Mouse (Mus musculus): ENCODE measurements around the gene Rbmxl1.

The Rbmxl1 gene

GRCm38 (mm10) chr8:78493031-78493430, 15.7 kb downstream of the Rbmxl1 start:
- no peak for DNase-seq (ENCODE audit: low spot score in 2 of 2)

DNA sequence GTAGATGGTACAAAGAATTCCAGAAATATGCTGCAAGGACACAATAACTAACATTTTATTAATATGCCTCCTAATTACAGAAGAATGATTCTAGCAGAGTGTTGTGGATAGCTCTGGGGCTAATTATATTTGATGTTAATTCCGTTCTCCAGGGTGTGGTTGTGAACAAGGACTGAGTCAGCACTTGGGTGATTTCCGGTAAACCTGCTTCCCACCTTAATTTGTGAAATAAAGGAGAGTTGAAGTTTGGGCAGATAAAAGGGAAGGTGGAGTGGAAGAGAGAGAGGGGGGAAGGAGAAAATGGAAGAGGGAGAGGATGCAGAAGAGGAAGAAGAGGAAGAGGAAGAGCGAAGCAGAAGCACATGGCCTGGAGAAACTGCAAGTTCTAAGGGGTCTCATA, 19.0 kb downstream of the Rbmxl1 start:
- no peak for DNase-seq (ENCODE audit: low spot score in 2 of 2)

- no peak for DNase-seq (ENCODE audit: low spot score in 2 of 2)
These were observed 31.5 kb downstream of the Rbmxl1 start for GRCm38 (mm10) chr8:78477051-78477829.

DNA sequence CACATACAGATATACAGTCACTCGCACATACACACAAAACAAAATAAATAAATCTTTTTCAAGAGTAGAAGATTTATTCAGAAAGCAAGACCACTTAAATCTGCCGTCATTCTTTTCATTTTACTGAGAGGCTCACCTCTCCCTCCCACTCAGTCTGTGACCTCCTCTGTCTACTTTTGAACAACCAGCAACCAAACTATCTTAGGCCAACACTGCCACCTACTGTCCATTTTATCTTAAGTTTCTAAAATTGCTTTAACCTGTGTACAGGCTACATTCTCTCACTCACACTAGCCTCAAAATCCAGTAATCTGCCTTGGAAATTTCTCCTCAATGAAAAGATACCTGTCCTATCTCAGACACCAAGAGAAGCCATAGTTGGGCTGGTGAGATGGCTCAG, 40.8 kb downstream of the Rbmxl1 start:
- DNase-seq (ENCODE audit: low spot score in 2 of 2): no peak

DNA sequence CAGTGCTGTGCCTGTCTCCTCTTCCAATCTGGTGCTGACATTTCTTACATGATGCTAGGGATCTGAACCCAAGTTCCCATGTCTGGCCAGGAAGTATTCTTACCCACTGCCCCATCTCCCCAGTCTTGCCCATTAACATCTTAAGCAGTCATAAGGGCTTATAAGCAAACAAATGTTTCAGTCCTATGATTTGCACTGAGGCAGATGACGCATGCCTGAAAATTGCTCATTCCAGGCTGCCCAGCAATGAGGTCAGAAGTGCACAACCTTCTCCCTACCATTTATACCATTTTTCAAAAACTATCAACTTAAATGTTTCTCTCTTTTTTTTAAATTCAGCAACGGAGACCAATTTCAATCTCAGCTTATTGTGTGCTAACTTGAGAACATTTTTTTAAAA, 44.8 kb downstream of the Rbmxl1 start:
- no peak for DNase-seq (ENCODE audit: low spot score in 2 of 2)

DNA sequence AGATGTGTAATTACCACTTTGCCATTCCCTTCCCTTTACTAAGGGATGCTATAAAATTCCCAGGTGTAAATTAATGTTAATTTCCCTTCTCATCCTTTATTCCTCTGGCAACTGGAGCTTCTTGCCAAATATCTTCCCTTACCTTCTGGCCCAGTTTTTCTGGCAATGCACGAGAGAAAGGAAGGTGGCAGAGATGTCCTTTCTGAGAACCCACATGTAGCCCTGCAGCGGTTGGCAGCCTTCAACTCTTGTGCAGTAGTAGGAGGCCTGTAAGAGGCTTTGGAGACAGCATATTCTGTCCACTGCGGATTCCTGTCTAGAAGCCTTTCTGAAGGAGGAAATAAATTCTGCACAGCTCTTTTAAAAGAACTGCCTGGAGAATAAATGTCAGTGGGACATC, 52.3 kb downstream of the Rbmxl1 start:
- no peak for DNase-seq (ENCODE audit: low spot score in 2 of 2)
